Mouse (Mus musculus): ENCODE results near the gene Gpr155. TPM values are rescaled to one million over a fixed set of nuclear protein-coding genes. Genes with fewer than 3 reads are reported as not detected.

Gene Gpr155
- total and polyA plus RNA-seq, 3 experiments, result 0.23 to 0.99 TPM; not detected in 1

GRCm38 (mm10) chr2:73313117-73313501 lies 73.3 kb downstream of the Gpr155 start:
- H3K27ac ChIP-seq (ENCODE audit: control insufficient read depth, low read depth, low read length), result peak overlapping the region; percentile 89
- no peaks in the 10 kb centered on the region for H3K9me3 ChIP-seq (replicated peaks; ENCODE audit: insufficient read depth, low read length)
- H3K36me3 ChIP-seq (ENCODE audit: control insufficient read depth in 1 of 2, insufficient read depth in 2 of 2, low read length in 2 of 2), result peaks cover 0 to 12% of the 10 kb centered on the region in 2 experiments; a peak in 2 of 4 replicates
- H3K4me1 ChIP-seq (ENCODE audit: control insufficient read depth in 1 of 2, insufficient read depth in 2 of 2, low read length in 2 of 2), result peaks cover 0 to 4% of the 10 kb centered on the region in 2 experiments; a peak in 2 of 4 replicates
- H3K79me2 ChIP-seq (ENCODE audit: control insufficient read depth, insufficient read depth, low read length, poor library complexity), result peaks cover 3% of the 10 kb centered on the region
- peak; percentile 87 for DNase-seq (ENCODE audit: low read depth, low spot score)
- peak overlapping the region; percentile 58 to 62 for H3K4me3 ChIP-seq (ENCODE audit: control insufficient read depth in 1 of 2, insufficient read depth in 1 of 2, low read depth in 2 of 2, low read length in 2 of 2)
- H3K27me3 ChIP-seq (ENCODE audit: control insufficient read depth in 1 of 2, insufficient read depth in 2 of 2, low read length in 2 of 2), result no peaks in the 10 kb centered on the region
- H3K9ac ChIP-seq (ENCODE audit: control insufficient read depth, low read depth, low read length, poor library complexity, severe bottlenecking), result peak overlapping the region; percentile 80
- no peak for TF ChIP-seq USF1 (IDR thresholded peaks at IDR 0.05; ENCODE audit: low read depth, low read length)
- TF ChIP-seq E2F4 (IDR thresholded peaks at IDR 0.05; ENCODE audit: borderline replicate concordance, low read depth, low read length), result no peak
- no peak for TF ChIP-seq CTCF (IDR thresholded peaks at IDR 0.05 in 2 of 3, conservative IDR thresholded peaks at IDR 0.05 in 1 of 3; ENCODE audit: control insufficient read depth in 1 of 3, insufficient read depth in 1 of 3, low read depth in 2 of 3, low read length in 3 of 3, poor library complexity in 1 of 3, severe bottlenecking in 1 of 3)
- peak; percentile 43; the same call in 1 of the 2 replicates for TF ChIP-seq ETS1 (IDR thresholded peaks at IDR 0.05; ENCODE audit: low read depth, low read length)
- TF ChIP-seq MAZ (IDR thresholded peaks at IDR 0.05; ENCODE audit: low read depth, low read length), result no peak
- no peak for TF ChIP-seq ZKSCAN1 (IDR thresholded peaks at IDR 0.05; ENCODE audit: low read depth, low read length)
- TF ChIP-seq KAT2A (conservative IDR thresholded peaks at IDR 0.05; ENCODE audit: low read depth, low read length), result no peak
- no peak; a peak in 2 of 4 replicates for TF ChIP-seq POLR2A (IDR thresholded peaks at IDR 0.05; ENCODE audit: control insufficient read depth in 1 of 2, insufficient read depth in 1 of 2, low read depth in 1 of 2, low read length in 2 of 2, poor library complexity in 1 of 2)
- TF ChIP-seq NRF1 (IDR thresholded peaks at IDR 0.05; ENCODE audit: insufficient read depth, low read depth, low read length, poor library complexity, severe bottlenecking), result no peak
- no peak for TF ChIP-seq SMC3 (IDR thresholded peaks at IDR 0.05; ENCODE audit: low read depth, low read length)
- TF ChIP-seq CHD2 (IDR thresholded peaks at IDR 0.05; ENCODE audit: low read length), result no peak
- TF ChIP-seq JUND (IDR thresholded peaks at IDR 0.05; ENCODE audit: low read depth, low read length), result no peak
- TF ChIP-seq GABPA (IDR thresholded peaks at IDR 0.05; ENCODE audit: low read depth, low read length), result no peak
- no peak for TF ChIP-seq MAX (IDR thresholded peaks at IDR 0.05; ENCODE audit: low read length)
- TF ChIP-seq TBP (IDR thresholded peaks at IDR 0.05; ENCODE audit: low read depth, low read length), result peak; percentile 79; the same call in 1 of the 2 replicates
- no peak for TF ChIP-seq RAD21 (IDR thresholded peaks at IDR 0.05; ENCODE audit: low read depth, low read length)
- peak; percentile 27; the same call in 1 of the 2 replicates for TF ChIP-seq MYC (IDR thresholded peaks at IDR 0.05; ENCODE audit: low read depth, low read length)
- TF ChIP-seq UBTF (IDR thresholded peaks at IDR 0.05; ENCODE audit: borderline replicate concordance, insufficient read depth, low read depth, low read length), result no peak
- no peak for TF ChIP-seq POLR2AphosphoS5 (IDR thresholded peaks at IDR 0.05; ENCODE audit: borderline replicate concordance, low read depth, low read length)
- TF ChIP-seq USF2 (IDR thresholded peaks at IDR 0.05; ENCODE audit: borderline replicate concordance in 1 of 2, insufficient read depth in 1 of 2, low read depth in 1 of 2, low read length in 2 of 2), result no peak
- no peak for TF ChIP-seq TCF12 (IDR thresholded peaks at IDR 0.05; ENCODE audit: low read depth, low read length)
- no peak for TF ChIP-seq ZC3H11A (IDR thresholded peaks at IDR 0.05; ENCODE audit: low read depth, low read length)
- TF ChIP-seq NELFE (IDR thresholded peaks at IDR 0.05; ENCODE audit: low read depth, low read length), result no peak
- TF ChIP-seq CHD1 (IDR thresholded peaks at IDR 0.05; ENCODE audit: low read depth, low read length), result no peak; the same call in 1 of the 2 replicates
- no peak for TF ChIP-seq MAFK (IDR thresholded peaks at IDR 0.05; ENCODE audit: borderline replicate concordance, low read depth, low read length)
- TF ChIP-seq MYB (IDR thresholded peaks at IDR 0.05; ENCODE audit: low read depth, low read length), result no peak
- no peak for TF ChIP-seq MEF2A (IDR thresholded peaks at IDR 0.05; ENCODE audit: extremely low read depth, insufficient replicate concordance, low read depth, low read length, poor library complexity, severe bottlenecking)
- TF ChIP-seq BHLHE40 (IDR thresholded peaks at IDR 0.05; ENCODE audit: borderline replicate concordance, low read depth, low read length), result no peak
- TF ChIP-seq POLR2AphosphoS2 (IDR thresholded peaks at IDR 0.05; ENCODE audit: low read length), result no peak
- no peak for TF ChIP-seq ELF1 (IDR thresholded peaks at IDR 0.05; ENCODE audit: low read depth, low read length)
- peak; percentile 58 for TF ChIP-seq ZNF384 (IDR thresholded peaks at IDR 0.05; ENCODE audit: low read depth, low read length)
- TF ChIP-seq MXI1 (IDR thresholded peaks at IDR 0.05; ENCODE audit: low read depth, low read length), result no peak
- peak; percentile 26; the same call in 1 of the 2 replicates for TF ChIP-seq SIN3A (IDR thresholded peaks at IDR 0.05; ENCODE audit: low read length)
- no peak for TF ChIP-seq EP300 (IDR thresholded peaks at IDR 0.05; ENCODE audit: low read depth in 1 of 2, low read length in 2 of 2)
- TF ChIP-seq TAL1 (IDR thresholded peaks at IDR 0.05; ENCODE audit: low read length), result peak; percentile 30
- TF ChIP-seq ZMIZ1 (IDR thresholded peaks at IDR 0.05; ENCODE audit: low read depth, low read length), result no peak; the same call in 1 of the 2 replicates
- TF ChIP-seq GATA1 (IDR thresholded peaks at IDR 0.05; ENCODE audit: low read depth, low read length), result no peak; the same call in 1 of the 2 replicates
- no peak for TF ChIP-seq HCFC1 (IDR thresholded peaks at IDR 0.05; ENCODE audit: low read depth, low read length)

Data from MEL (cell line).